In the genomic region with DNA sequence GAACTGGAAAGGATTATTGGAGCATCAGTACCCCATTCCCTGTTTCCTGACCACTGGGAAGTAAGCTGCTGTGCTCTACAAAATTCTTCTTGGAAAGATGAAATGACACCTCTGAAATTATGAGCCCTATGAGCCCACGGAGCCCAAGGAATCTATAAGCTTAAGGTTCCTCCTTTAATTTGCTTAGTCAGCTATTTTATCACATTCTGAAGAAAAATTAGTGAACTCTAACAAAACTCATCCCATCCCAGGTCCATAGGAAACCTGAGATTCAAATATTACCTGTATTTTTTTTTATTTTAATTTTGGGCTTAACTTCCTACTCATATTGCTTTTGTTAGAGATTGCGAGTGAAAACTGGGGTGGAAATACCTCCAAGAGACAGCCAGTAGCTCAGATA, we compare ENCODE assay signal across 19 mouse cellular contexts.
DNase-seq lines count a peak whose midpoint lies in the region; TF ChIP-seq lines count a peak whose summit lies in the region.
"Had no signal": no experiment of that assay in that cellular context is flagged by ENCODE, and none has a peak within 500 bp of the region (broad histone marks: within the 10 kb centered on the region; RNA-seq: fewer than 3 reads in every experiment).

No protein-coding gene starts in this region.

- peak; percentile 28 for DNase-seq in heart, embryonic 10.5 days (ENCODE audit: low spot score)
- DNase-seq in heart, adult 9 months (ENCODE audit: low spot score in 2 of 2): no peak
- DNase-seq in ES-E14 (ENCODE audit: low read depth, low spot score): no peak
- no peak for DNase-seq in right cerebral cortex, postnatal 10 days (ENCODE audit: low spot score in 2 of 2)
- DNase-seq in embryo, embryonic 9.5 days (ENCODE audit: extremely low spot score): no peak
- DNase-seq: adrenal gland, adult 8-10 months; adrenal gland, postnatal 14 days; adrenal gland, postnatal 36 days; cerebellum, adult 11-12 months; cerebellum, adult 2 months; cerebellum, adult 9-10 months; cerebellum, postnatal 10 days; cerebellum, postnatal 25 days had no signal

- in situ Hi-C loops in ES-E14 (cut with MboI; ENCODE audit: low sequenced_read_pairs in 2 of 2, unreplicated experiment in 2 of 2): no loop called here

- 83% methylated on average over 2 of the region's 2 CpGs for WGBS in heart, embryonic 10.5 days

- H3K27me3 ChIP-seq in heart, embryonic 10.5 days (ENCODE audit: insufficient read depth, poor library complexity, severe bottlenecking): no peaks in the 10 kb centered on the region
- H3K27me3 ChIP-seq: embryonic facial prominence, embryonic 13.5 days; embryonic facial prominence, embryonic 15.5 days; forebrain, embryonic 12.5 days; Patski had no signal

- no peak overlapping the region for H3K4me3 ChIP-seq in heart, embryonic 10.5 days
- no peak overlapping the region for H3K4me3 ChIP-seq in ES-E14 (ENCODE audit: insufficient read depth in 1 of 2, low read depth in 1 of 2, low read length in 2 of 2, poor library complexity in 1 of 2, severe bottlenecking in 1 of 2)
- H3K4me3 ChIP-seq: embryonic facial prominence, embryonic 13.5 days; embryonic facial prominence, embryonic 15.5 days; erythroblast, embryonic 14.5 days; forebrain, embryonic 10.5 days; forebrain, embryonic 12.5 days had no signal

- H3K36me3 ChIP-seq in heart, embryonic 10.5 days: no peaks in the 10 kb centered on the region
- H3K36me3 ChIP-seq in ES-E14 (ENCODE audit: control insufficient read depth, insufficient read depth, low read length, poor library complexity, severe bottlenecking): no peaks in the 10 kb centered on the region
- H3K36me3 ChIP-seq: embryonic facial prominence, embryonic 13.5 days; embryonic facial prominence, embryonic 15.5 days; forebrain, embryonic 10.5 days; forebrain, embryonic 12.5 days had no signal

- no peak overlapping the region for H3K27ac ChIP-seq in heart, embryonic 10.5 days
- no peak overlapping the region for H3K27ac ChIP-seq in ES-E14 (ENCODE audit: insufficient read depth, low read depth, low read length, poor library complexity, severe bottlenecking)
- H3K27ac ChIP-seq: embryonic facial prominence, embryonic 13.5 days; embryonic facial prominence, embryonic 15.5 days; forebrain, embryonic 10.5 days; forebrain, embryonic 12.5 days had no signal

- no peaks in the 10 kb centered on the region for H3K9me3 ChIP-seq in heart, embryonic 10.5 days
- no peaks in the 10 kb centered on the region for H3K9me3 ChIP-seq in ES-E14 (ENCODE audit: control insufficient read depth, insufficient read depth, low read depth, low read length)
- H3K9me3 ChIP-seq: embryonic facial prominence, embryonic 13.5 days; embryonic facial prominence, embryonic 15.5 days; forebrain, embryonic 10.5 days; forebrain, embryonic 12.5 days had no signal

- no peaks in the 10 kb centered on the region for H3K4me1 ChIP-seq in heart, embryonic 10.5 days
- no peaks in the 10 kb centered on the region for H3K4me1 ChIP-seq in ES-E14 (ENCODE audit: control insufficient read depth in 2 of 2, insufficient read depth in 2 of 2, low read length in 2 of 2, poor library complexity in 1 of 2)
- H3K4me1 ChIP-seq: embryonic facial prominence, embryonic 13.5 days; embryonic facial prominence, embryonic 15.5 days; forebrain, embryonic 12.5 days had no signal

- no peak overlapping the region for H3K9ac ChIP-seq in ES-E14 (ENCODE audit: insufficient read depth, low read depth, low read length, poor library complexity, severe bottlenecking)
- H3K9ac ChIP-seq: embryonic facial prominence, embryonic 13.5 days; embryonic facial prominence, embryonic 15.5 days; forebrain, embryonic 12.5 days had no signal

TF ChIP-seq in ES-E14, 5 proteins besides CTCF, POLR2A, EP300 and RAD21:
- no peak for TF ChIP-seq CHD2 (IDR thresholded peaks at IDR 0.05; ENCODE audit: low read depth, low read length)
- TF ChIP-seq ZC3H11A (IDR thresholded peaks at IDR 0.05; ENCODE audit: borderline replicate concordance, low read depth, low read length): no peak
- TF ChIP-seq ZNF384 (IDR thresholded peaks at IDR 0.05; ENCODE audit: low read depth, low read length): no peak
- no peak for TF ChIP-seq HCFC1 (IDR thresholded peaks at IDR 0.05; ENCODE audit: borderline replicate concordance, insufficient read depth, low read length)
- TF ChIP-seq MAFK (IDR thresholded peaks at IDR 0.05; ENCODE audit: insufficient read depth, low read depth, low read length): peak; percentile 90
